Mouse (Mus musculus): Measurements from ENCODE around the gene Tdrd7.
A peak's percentile ranks its signal among the peaks of the same experiment; 100 is the strongest.

The Tdrd7 gene

GRCm38 (mm10) chr4:45964771-45965439, at the start of gene Tdrd7:
Tdrd7 (plus strand) TSS chr4:45965334.
- DNase-seq (ENCODE audit: low spot score) = no peak

- DNase-seq (ENCODE audit: low spot score) = no peak
Observed at GRCm38 (mm10) chr4:45917091-45917490, 48.0 kb upstream of the Tdrd7 start.

GRCm38 (mm10) chr4:45921663-45922435, 43.3 kb upstream of the Tdrd7 start:
- no peak for DNase-seq (ENCODE audit: low spot score)

GRCm38 (mm10) chr4:45924011-45924410, 41.1 kb upstream of the Tdrd7 start:
- DNase-seq (ENCODE audit: low spot score) = no peak

- DNase-seq (ENCODE audit: low spot score) = no peak
Observed at GRCm38 (mm10) chr4:45928561-45928960, 36.6 kb upstream of the Tdrd7 start.

GRCm38 (mm10) chr4:45941628-45942044, 23.5 kb upstream of the Tdrd7 start:
- DNase-seq (ENCODE audit: low spot score) = peak; percentile 25

- no peak for DNase-seq (ENCODE audit: low spot score)
Observed at GRCm38 (mm10) chr4:45947729-45948128, 17.4 kb upstream of the Tdrd7 start.

GRCm38 (mm10) chr4:45949109-45949848, 15.9 kb upstream of the Tdrd7 start:
- DNase-seq (ENCODE audit: low spot score) = no peak

GRCm38 (mm10) chr4:45951830-45952229, 13.3 kb upstream of the Tdrd7 start:
- DNase-seq (ENCODE audit: low spot score) = no peak

- no peak for DNase-seq (ENCODE audit: low spot score)
Observed at GRCm38 (mm10) chr4:45953025-45953919, 11.9 kb upstream of the Tdrd7 start.

GRCm38 (mm10) chr4:45955235-45955634, 9.9 kb upstream of the Tdrd7 start:
- DNase-seq (ENCODE audit: low spot score) = no peak

GRCm38 (mm10) chr4:45956131-45956530, 9.0 kb upstream of the Tdrd7 start:
- no peak for DNase-seq (ENCODE audit: low spot score)

- no peak for DNase-seq (ENCODE audit: low spot score)
Observed at GRCm38 (mm10) chr4:45956706-45957105, 8.4 kb upstream of the Tdrd7 start.

GRCm38 (mm10) chr4:45965737-45966447, 758 bp downstream of the Tdrd7 start:
- DNase-seq (ENCODE audit: low spot score) = no peak

GRCm38 (mm10) chr4:45966716-45967115, 1.6 kb downstream of the Tdrd7 start:
- no peak for DNase-seq (ENCODE audit: low spot score)

- DNase-seq (ENCODE audit: low spot score) = no peak
Observed at GRCm38 (mm10) chr4:45967479-45968341, 2.6 kb downstream of the Tdrd7 start.

- no peak for DNase-seq (ENCODE audit: low spot score)
Observed at GRCm38 (mm10) chr4:45969051-45969450, 3.9 kb downstream of the Tdrd7 start.

GRCm38 (mm10) chr4:45970048-45970560, 5.0 kb downstream of the Tdrd7 start:
- no peak for DNase-seq (ENCODE audit: low spot score)

- peak; percentile 98 for DNase-seq (ENCODE audit: low spot score)
Observed at GRCm38 (mm10) chr4:45971806-45972447, 6.8 kb downstream of the Tdrd7 start.

Measured in testis, postnatal 14 days (tissue).